Mouse (Mus musculus) T-cell, adult 2 months (primary cell): ENCODE measurements around the gene Tpra1.
A peak's percentile ranks its signal among the peaks of the same experiment; 100 is the strongest.

Experiments used
- DNase-seq: peaks from one replicate; pipeline ENCODE4 v3.0.0; 2022; ENCODE audit warnings: low spot score

The Tpra1 gene

GRCm38 (mm10) chr6:88890832-88891231, 11.2 kb upstream of the Tpra1 start:
- DNase-seq: no peak

- DNase-seq: peak; percentile 52
These were observed 8.5 kb upstream of the Tpra1 start for GRCm38 (mm10) chr6:88893559-88893958.

GRCm38 (mm10) chr6:88895943-88896342, 6.1 kb upstream of the Tpra1 start:
- DNase-seq: no peak

- no peak for DNase-seq
These were observed 4.8 kb upstream of the Tpra1 start for GRCm38 (mm10) chr6:88897246-88897645.

- peak; percentile 95 for DNase-seq
These were observed 3.5 kb upstream of the Tpra1 start, which contains the start of gene Mcm2 for GRCm38 (mm10) chr6:88898534-88899048. Gene Mcm2, minus strand, starts transcription at chr6:88898780.

GRCm38 (mm10) chr6:88899086-88899485, 3.0 kb upstream of the Tpra1 start:
- DNase-seq: no peak

- no peak for DNase-seq
These were observed 2.4 kb upstream of the Tpra1 start for GRCm38 (mm10) chr6:88899628-88900027.

GRCm38 (mm10) chr6:88901471-88901870, 580 bp upstream of the Tpra1 start:
- no peak for DNase-seq

GRCm38 (mm10) chr6:88903708-88904107, 1.7 kb downstream of the Tpra1 start:
- no peak for DNase-seq

GRCm38 (mm10) chr6:88904456-88904974, 2.5 kb downstream of the Tpra1 start:
- DNase-seq: no peak

GRCm38 (mm10) chr6:88905042-88905441, 3.0 kb downstream of the Tpra1 start:
- DNase-seq: no peak

- peak; percentile 60 for DNase-seq
These were observed 4.5 kb downstream of the Tpra1 start for GRCm38 (mm10) chr6:88906369-88907108.

- no peak for DNase-seq
These were observed 7.1 kb downstream of the Tpra1 start for GRCm38 (mm10) chr6:88909151-88909550.

- no peak for DNase-seq
These were observed 11.0 kb downstream of the Tpra1 start for GRCm38 (mm10) chr6:88913022-88913421.

- DNase-seq: no peak
These were observed 11.4 kb downstream of the Tpra1 start for GRCm38 (mm10) chr6:88913440-88913839.

- no peak for DNase-seq
These were observed 12.7 kb downstream of the Tpra1 start for GRCm38 (mm10) chr6:88914799-88915198.

GRCm38 (mm10) chr6:88915510-88915909, 13.5 kb downstream of the Tpra1 start:
- DNase-seq: no peak

- peak; percentile 50 for DNase-seq
These were observed 14.1 kb downstream of the Tpra1 start for GRCm38 (mm10) chr6:88916153-88916552.

- DNase-seq: no peak
These were observed 16.8 kb downstream of the Tpra1 start for GRCm38 (mm10) chr6:88918802-88919201.

- DNase-seq: no peak
These were observed 22.6 kb downstream of the Tpra1 start for GRCm38 (mm10) chr6:88924502-88925275.

- no peak for DNase-seq
These were observed 23.7 kb downstream of the Tpra1 start for GRCm38 (mm10) chr6:88925640-88926205.

GRCm38 (mm10) chr6:88926870-88927269, 24.8 kb downstream of the Tpra1 start:
- no peak for DNase-seq
